Mouse (Mus musculus): ENCODE results near the gene Fat4. TPM values are rescaled to one million over a fixed set of nuclear protein-coding genes. Genes with fewer than 3 reads are reported as not detected.

Fat4 gene
- total RNA-seq, 2 experiments from 2014 or later, result 32.1 to 40.8 TPM

- DNase-seq (ENCODE audit: extremely low spot score in 1 of 2, low spot score in 2 of 2), result no peak
- intact Hi-C loops (cut with DNase I), result no loop called here
These were observed 52.8 kb downstream of the Fat4 start for GRCm38 (mm10) chr3:38939573-38939972.

- intact Hi-C loops (cut with DNase I), result no loop called here
These were observed 53.6 kb downstream of the Fat4 start for GRCm38 (mm10) chr3:38940327-38940726.

DNA sequence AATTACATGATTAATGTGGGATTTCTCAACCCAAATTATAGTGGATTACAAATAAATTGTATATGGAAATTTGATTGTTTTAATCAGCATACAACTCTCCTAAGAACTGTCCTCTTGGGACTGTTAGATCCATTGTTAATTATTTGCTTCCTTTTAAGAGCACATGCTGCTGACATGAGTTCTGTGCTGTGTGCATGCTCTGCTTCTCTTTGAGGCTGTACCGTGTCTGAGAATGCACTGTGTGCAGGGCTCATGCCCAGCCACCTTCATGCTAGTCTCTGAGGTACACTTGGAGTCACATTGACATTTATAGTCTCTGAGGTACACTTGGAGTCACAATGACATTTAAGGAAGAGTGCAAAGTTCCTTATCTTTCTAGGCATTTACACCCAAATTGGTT, 58.4 kb downstream of the Fat4 start:
- no peak for DNase-seq (ENCODE audit: extremely low spot score in 1 of 2, low spot score in 2 of 2)
- intact Hi-C loops (cut with DNase I), result no loop called here

More at GRCm38 (mm10) chr3:38940327-38940726, 53.6 kb downstream of the Fat4 start:
- DNase-seq (ENCODE audit: extremely low spot score in 1 of 2, low spot score in 2 of 2), result no peak

DNA sequence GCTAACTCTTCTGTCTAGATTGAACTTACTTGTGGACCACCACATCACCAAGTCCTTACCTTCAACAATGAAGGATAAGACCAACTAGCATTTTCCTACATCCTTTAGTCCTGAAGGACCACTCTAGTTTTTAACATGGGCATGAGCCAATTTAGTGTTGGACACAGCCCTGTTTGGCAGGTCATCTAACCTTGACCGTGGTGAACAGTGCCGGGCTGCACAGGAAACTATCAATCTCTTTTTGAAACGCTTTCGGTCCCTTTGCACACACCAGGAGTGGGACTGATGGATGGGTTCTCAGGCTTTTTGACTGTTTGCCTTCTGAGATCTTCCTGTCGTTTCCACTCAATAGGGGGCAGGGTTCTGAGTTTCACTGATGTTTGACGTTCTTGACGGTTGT, 61.0 kb downstream of the Fat4 start:
- intact Hi-C loops (cut with DNase I), result no loop called here
- DNase-seq (ENCODE audit: extremely low spot score in 1 of 2, low spot score in 2 of 2), result no peak

- DNase-seq (ENCODE audit: extremely low spot score in 1 of 2, low spot score in 2 of 2), result no peak
- intact Hi-C loops (cut with DNase I), result no loop called here
These were observed 65.9 kb downstream of the Fat4 start for GRCm38 (mm10) chr3:38952602-38953001.

DNA sequence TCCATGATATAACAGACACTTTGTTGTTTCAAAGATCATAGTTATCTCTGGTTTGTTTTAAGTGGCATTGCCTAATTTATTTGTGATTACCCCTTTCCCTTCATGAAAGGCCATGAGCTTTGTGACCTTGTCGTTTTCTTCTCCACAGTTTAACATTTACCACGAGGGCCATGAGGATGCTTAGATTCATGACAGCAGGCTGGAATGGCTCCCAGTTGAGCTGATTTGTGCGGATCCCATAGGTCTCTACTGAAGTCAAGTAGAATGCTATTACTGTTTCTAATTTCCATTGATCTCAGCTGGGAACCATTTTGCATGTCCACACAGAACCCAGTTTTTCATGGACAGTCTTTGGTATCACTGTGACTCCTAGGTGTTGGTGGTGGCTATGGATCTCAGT, 67.5 kb downstream of the Fat4 start:
- intact Hi-C loops (cut with DNase I), result no loop called here
- DNase-seq (ENCODE audit: extremely low spot score in 1 of 2, low spot score in 2 of 2), result no peak

DNA sequence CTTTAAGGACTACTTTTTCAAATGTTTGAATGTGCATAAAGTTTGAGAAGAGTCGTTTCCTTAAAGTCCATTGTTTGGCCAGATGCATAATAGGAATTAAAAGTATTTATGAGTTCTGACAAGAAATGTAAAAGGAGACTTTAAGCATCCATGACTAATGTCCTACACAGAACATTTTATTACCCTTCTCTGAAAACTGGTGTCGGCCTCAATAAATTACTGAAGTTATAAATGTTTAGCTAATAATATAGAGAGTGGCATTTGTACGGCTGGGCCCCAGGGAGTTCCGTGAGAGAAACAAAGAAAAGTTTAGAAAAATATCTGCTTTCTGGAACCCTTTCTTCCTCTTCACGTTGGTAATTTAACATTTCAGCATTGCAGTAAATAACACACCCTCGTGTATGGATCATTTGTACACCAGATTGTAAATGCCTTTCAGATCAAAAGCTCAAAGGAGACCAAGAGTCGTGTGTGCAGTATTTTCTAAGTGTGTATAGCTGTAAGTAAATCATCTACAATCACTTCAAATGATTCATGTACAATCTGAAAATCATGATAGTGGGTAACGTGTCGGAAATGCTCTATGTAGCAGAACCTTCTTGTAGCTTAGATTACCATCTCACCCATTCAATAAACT, 69.4 kb downstream of the Fat4 start:
- DNase-seq (ENCODE audit: extremely low spot score in 1 of 2, low spot score in 2 of 2), result no peak
- intact Hi-C loops (cut with DNase I), result no loop called here

DNA sequence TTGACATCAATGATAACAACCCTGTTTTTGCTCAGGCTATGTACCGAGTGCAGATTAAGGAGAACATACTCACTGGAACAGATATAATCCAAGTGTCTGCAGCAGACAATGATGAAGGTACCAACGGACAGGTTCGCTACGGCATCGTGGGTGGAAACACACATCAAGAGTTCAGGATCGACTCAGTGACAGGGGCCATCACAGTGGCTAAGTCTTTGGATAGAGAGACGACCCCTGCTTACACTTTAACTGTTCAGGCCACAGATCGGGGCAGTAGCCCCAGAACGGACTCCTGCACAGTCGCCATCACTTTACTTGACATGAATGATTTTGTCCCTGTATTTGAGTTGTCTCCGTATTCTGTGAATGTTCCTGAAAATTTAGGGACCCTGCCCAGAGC, 70.4 kb downstream of the Fat4 start:
- intact Hi-C loops (cut with DNase I), result no loop called here

DNA sequence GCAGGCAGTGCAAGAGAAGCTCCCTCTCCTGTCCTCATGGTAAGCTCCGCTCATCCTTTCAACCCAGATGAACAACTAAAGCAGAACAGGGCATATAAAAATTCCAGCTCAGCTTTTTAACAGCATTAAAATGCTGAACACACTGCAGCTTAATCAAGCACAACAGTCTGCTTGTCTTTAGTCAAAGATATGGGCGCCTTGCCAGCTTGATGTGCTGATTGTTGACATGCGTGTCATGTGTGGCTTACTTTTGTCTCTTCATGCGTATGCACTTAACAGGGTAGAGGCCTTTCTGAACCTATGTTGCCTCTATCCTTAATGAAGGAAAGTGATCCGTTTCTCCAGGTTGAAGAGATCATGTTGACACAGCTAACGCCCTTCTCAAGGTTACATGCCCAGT, 75.6 kb downstream of the Fat4 start:
- intact Hi-C loops (cut with DNase I), result no loop called here
- peak in 1 of 2 experiments; percentile 33 for DNase-seq (ENCODE audit: extremely low spot score in 1 of 2, low spot score in 2 of 2)

More for the DNA sequence above, 70.4 kb downstream of the Fat4 start:
- no peak for DNase-seq (ENCODE audit: extremely low spot score in 1 of 2, low spot score in 2 of 2)

GRCm38 (mm10) chr3:38967480-38967879, 80.7 kb downstream of the Fat4 start:
- DNase-seq (ENCODE audit: extremely low spot score in 1 of 2, low spot score in 2 of 2), result no peak
- intact Hi-C loops (cut with DNase I), result no loop called here

DNA sequence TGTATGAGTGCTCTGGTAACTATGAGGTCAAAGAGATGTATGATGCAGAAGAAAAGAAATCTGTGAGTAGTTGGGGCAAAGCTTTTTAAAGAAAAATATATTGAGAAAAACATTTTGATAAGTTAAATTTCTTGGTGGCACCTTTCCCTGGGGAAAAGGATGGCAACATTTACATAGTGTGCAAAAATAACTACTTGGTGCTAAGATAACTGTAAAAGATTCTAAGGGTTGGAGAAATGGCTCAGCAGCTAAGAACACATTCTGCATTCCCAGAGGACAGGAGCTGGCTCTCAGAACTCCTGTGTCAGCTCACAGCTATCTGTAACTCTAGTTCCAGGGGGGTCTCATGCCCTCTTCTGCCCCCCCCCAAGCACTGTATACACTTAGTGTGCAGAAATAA, 99.6 kb downstream of the Fat4 start:
- intact Hi-C loops (cut with DNase I), result no loop called here
- DNase-seq (ENCODE audit: extremely low spot score in 1 of 2, low spot score in 2 of 2), result no peak

DNA sequence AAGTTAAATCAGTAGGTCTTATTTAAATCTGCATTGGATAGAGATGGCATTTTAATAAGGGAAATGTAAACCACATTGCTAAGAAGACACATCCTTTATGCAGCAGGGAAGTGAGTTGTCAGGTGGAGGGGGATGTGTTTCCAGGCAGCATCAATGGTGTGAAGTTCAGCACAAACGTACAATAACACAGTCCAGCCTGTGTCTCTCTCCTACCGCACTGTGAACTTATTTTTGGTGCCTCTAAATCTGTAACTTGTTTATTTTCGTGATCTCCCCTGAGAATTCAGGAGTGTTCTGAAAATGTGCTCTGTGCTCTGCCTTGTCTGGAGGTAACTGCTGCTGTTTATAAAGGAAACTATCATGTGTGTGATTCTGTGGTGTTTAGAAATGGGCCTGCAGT, 102.4 kb downstream of the Fat4 start:
- intact Hi-C loops (cut with DNase I), result no loop called here
- DNase-seq (ENCODE audit: extremely low spot score in 1 of 2, low spot score in 2 of 2), result no peak

GRCm38 (mm10) chr3:39000011-39000410, 113.3 kb downstream of the Fat4 start:
- no peak for DNase-seq (ENCODE audit: extremely low spot score in 1 of 2, low spot score in 2 of 2)
- intact Hi-C loops (cut with DNase I), result no loop called here

- intact Hi-C loops (cut with DNase I), result no loop called here
- DNase-seq (ENCODE audit: extremely low spot score in 1 of 2, low spot score in 2 of 2), result peak in 1 of 2 experiments; percentile 21
These were observed 123.8 kb downstream of the Fat4 start for GRCm38 (mm10) chr3:39010544-39010943.

GRCm38 (mm10) chr3:39017633-39018032, 130.9 kb downstream of the Fat4 start:
- intact Hi-C loops (cut with DNase I), result no loop called here

GRCm38 (mm10) chr3:39036113-39036512, 149.4 kb downstream of the Fat4 start:
- DNase-seq (ENCODE audit: extremely low spot score in 1 of 2, low spot score in 2 of 2), result no peak
- intact Hi-C loops (cut with DNase I), result no loop called here

More at GRCm38 (mm10) chr3:39017633-39018032, 130.9 kb downstream of the Fat4 start:
- DNase-seq (ENCODE audit: extremely low spot score in 1 of 2, low spot score in 2 of 2), result no peak

DNA sequence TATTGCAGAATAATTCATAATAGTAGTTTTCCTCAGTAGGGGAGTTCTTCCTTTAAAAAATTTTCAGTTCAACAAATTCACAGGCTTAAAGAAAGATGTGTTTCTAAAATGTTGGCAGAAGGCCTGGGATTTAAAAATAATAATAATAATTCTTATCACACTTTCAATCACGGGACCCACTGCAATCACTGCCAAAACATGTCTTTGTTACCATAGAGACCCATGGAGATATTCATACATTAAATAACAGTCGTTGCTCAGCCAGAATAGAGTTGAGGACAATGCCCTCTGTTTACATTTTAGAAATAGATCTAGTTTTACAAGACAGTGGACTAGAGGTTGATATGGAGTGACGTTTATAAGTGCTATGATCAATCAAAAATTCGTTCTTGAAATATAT, 159.7 kb downstream of the Fat4 start:
- intact Hi-C loops (cut with DNase I), result no loop called here

DNA sequence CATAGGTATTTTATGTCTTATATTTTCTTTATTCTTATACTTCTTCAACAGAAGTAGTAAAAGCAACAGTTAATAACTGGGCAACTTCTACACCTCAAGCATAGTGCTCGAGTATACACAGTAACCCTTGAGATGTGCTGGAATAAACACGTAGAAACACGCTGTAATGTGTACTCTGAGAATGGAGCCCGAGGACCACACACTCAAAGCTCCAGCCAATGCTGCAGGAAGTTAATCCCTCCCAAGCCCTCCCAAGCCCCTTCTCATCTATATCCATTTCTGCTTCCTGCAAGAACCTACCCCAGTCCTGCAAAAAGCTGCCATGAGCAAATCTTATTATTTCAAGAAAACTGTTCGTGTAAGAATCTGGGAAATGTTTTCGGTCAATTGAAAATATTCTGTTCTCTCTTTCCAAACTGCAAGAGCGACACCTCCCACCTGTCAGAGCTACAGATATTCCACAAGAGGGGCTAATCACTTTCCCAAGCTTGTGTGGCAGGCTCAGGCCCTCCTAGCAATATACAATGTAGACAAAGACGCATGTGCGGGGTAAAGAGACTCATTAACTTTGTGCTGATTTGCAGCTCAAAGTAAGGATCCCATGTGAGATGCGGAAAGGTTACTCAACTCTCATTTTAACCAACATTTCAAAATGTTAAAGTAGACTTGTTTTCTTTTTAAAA, 161.0 kb downstream of the Fat4 start:
- intact Hi-C loops (cut with DNase I), result no loop called here
- DNase-seq (ENCODE audit: extremely low spot score in 1 of 2, low spot score in 2 of 2), result no peak

More for the DNA sequence above, 159.7 kb downstream of the Fat4 start:
- DNase-seq (ENCODE audit: extremely low spot score in 1 of 2, low spot score in 2 of 2), result no peak

DNA sequence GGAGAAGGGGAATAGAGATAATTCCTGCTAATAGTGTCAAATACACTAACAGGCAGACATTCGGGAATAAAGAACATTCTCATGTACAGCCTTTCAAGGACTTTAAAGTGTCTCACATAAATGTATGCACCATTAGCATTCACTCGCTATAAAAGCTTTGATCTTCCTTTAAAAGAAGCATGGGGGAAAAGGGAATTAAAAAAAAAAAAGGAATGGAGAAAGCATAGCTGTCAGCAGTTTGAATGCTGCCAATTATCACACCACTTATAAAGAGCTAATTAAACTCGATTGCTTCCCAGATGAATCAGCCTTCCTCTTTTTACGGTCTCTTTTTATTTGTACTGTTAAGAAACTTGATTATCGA, 161.5 kb downstream of the Fat4 start:
- no peak for DNase-seq (ENCODE audit: extremely low spot score in 1 of 2, low spot score in 2 of 2)

DNA sequence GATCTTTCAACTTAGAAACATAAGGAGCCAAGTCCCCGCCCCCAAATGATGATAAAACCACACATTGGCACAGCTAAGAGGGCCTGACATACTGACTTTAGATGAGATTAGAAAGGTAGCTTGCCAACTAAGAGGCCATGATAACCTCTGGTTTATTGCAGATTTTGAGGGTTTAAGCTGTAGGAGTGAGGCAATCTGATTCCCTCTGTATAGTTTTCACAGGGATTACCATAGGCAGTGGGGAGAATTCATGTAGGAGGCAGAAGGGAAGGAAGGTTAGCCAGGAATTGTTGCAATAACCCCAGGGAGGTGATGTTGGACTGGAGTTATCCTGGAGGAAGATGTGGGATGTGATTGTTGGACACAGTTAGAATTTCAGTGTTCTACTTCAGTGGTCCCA, 163.4 kb downstream of the Fat4 start:
- no peak for DNase-seq (ENCODE audit: extremely low spot score in 1 of 2, low spot score in 2 of 2)
- intact Hi-C loops (cut with DNase I), result no loop called here

More for the DNA sequence above, 161.5 kb downstream of the Fat4 start:
- intact Hi-C loops (cut with DNase I), result no loop called here

- intact Hi-C loops (cut with DNase I), result no loop called here
These were observed 166.3 kb downstream of the Fat4 start for GRCm38 (mm10) chr3:39053072-39053471.

More at GRCm38 (mm10) chr3:39053072-39053471, 166.3 kb downstream of the Fat4 start:
- no peak for DNase-seq (ENCODE audit: extremely low spot score in 1 of 2, low spot score in 2 of 2)

Measured in left cerebral cortex, postnatal 10 days (tissue).